In genomic region chr10:86367346-86367745, GRCm38 (mm10) we compare ENCODE assay signal across 23 mouse cellular contexts.
A peak's percentile ranks its signal among the peaks of the same experiment; 100 is the strongest.
DNase-seq lines count a peak whose midpoint lies in the region; ATAC-seq lines count a peak whose summit lies in the region.
"Had no signal": no experiment of that assay in that cellular context is flagged by ENCODE, and none has a peak within 500 bp of the region (broad histone marks: within the 10 kb centered on the region; RNA-seq: fewer than 3 reads in every experiment).

No protein-coding gene starts in this region.

- no peaks in the 10 kb centered on the region for H3K27me3 ChIP-seq in embryonic facial prominence, embryonic 12.5 days
- no peaks in the 10 kb centered on the region for H3K27me3 ChIP-seq in embryonic facial prominence, embryonic 15.5 days
- H3K27me3 ChIP-seq: hindbrain, embryonic 12.5 days; hindbrain, embryonic 15.5 days; Patski had no signal

- no peak for ATAC-seq in embryonic facial prominence, embryonic 12.5 days (ENCODE audit: insufficient number of reproducible peaks, insufficient read depth, low FRiP score, low TSS enrichment)
- ATAC-seq in embryonic facial prominence, embryonic 15.5 days (ENCODE audit: insufficient number of reproducible peaks, low FRiP score, low TSS enrichment, low read depth): no peak
- ATAC-seq: forebrain, embryonic 14.5 days; forebrain, postnatal 0 days; Patski had no signal

- 45% methylated on average over 4 of the region's 4 CpGs for WGBS in embryonic facial prominence, embryonic 12.5 days
- 50% methylated on average over 4 of the region's 4 CpGs for WGBS in embryonic facial prominence, embryonic 15.5 days

- no peaks in the 10 kb centered on the region for H3K36me3 ChIP-seq in embryonic facial prominence, embryonic 12.5 days
- H3K36me3 ChIP-seq in embryonic facial prominence, embryonic 15.5 days: no peaks in the 10 kb centered on the region
- H3K36me3 ChIP-seq: hindbrain, embryonic 12.5 days; hindbrain, embryonic 15.5 days had no signal

- H3K4me1 ChIP-seq in embryonic facial prominence, embryonic 12.5 days: peaks cover 11% of the 10 kb centered on the region; the same call in 1 of the 2 replicates
- peaks cover 14% of the 10 kb centered on the region for H3K4me1 ChIP-seq in embryonic facial prominence, embryonic 15.5 days

- DNase-seq in embryo, embryonic 10.5 days (ENCODE audit: low spot score): peak; percentile 35
- no peak for DNase-seq in embryo, embryonic 10 days (ENCODE audit: low spot score)
- DNase-seq in NIH3T3 (ENCODE audit: low read depth): peak; percentile 44
- no peak for DNase-seq in layer of hippocampus, postnatal 36 days
- DNase-seq in spleen, adult 12 weeks (ENCODE audit: low spot score): no peak
- no peak for DNase-seq in cerebellum, adult 8-10 months
- DNase-seq: adrenal gland, postnatal 10 days; adrenal gland, postnatal 36 days; cerebellum, adult 18-20 months; cerebellum, postnatal 10 days; cerebellum, postnatal 36 days; forebrain, postnatal 0 days; gastrocnemius, adult 2 months; gastrocnemius, postnatal 14 days; heart, adult 11 months; kidney, adult 11 months had no signal

- no peak overlapping the region for H3K4me2 ChIP-seq in embryonic facial prominence, embryonic 12.5 days (replicated peaks)
- no peak overlapping the region for H3K4me2 ChIP-seq in embryonic facial prominence, embryonic 15.5 days (replicated peaks)
- H3K4me2 ChIP-seq: heart, embryonic 11.5 days; hindbrain, embryonic 12.5 days; hindbrain, embryonic 15.5 days had no signal

- H3K27ac ChIP-seq in embryonic facial prominence, embryonic 12.5 days: peak overlapping the region; percentile 47; the same call in 1 of the 2 replicates
- H3K27ac ChIP-seq in embryonic facial prominence, embryonic 15.5 days (replicated peaks): 0 out of 2 replicates have a peak overlapping the region, but pooled peaks have one; percentile 4
- H3K27ac ChIP-seq: gastrocnemius, adult 2 months; hindbrain, embryonic 12.5 days; hindbrain, embryonic 15.5 days had no signal

- no peak overlapping the region for H3K4me3 ChIP-seq in embryonic facial prominence, embryonic 12.5 days
- no peak overlapping the region for H3K4me3 ChIP-seq in embryonic facial prominence, embryonic 15.5 days (replicated peaks)
- H3K4me3 ChIP-seq: gastrocnemius, adult 2 months; hindbrain, embryonic 12.5 days; hindbrain, embryonic 15.5 days had no signal

- no peaks in the 10 kb centered on the region for H3K9me3 ChIP-seq in embryonic facial prominence, embryonic 12.5 days
- H3K9me3 ChIP-seq in embryonic facial prominence, embryonic 15.5 days (replicated peaks): no peaks in the 10 kb centered on the region
- H3K9me3 ChIP-seq: hindbrain, embryonic 12.5 days; hindbrain, embryonic 15.5 days had no signal

- H3K9ac ChIP-seq in embryonic facial prominence, embryonic 12.5 days: no peak overlapping the region
- H3K9ac ChIP-seq in embryonic facial prominence, embryonic 15.5 days: no peak overlapping the region
- H3K9ac ChIP-seq: forebrain, postnatal 0 days; hindbrain, embryonic 12.5 days; hindbrain, embryonic 15.5 days had no signal

Comparison
In these comparisons a context has a peak if more than half of its experiments do, and no peak if none do; other contexts are left out.
1. DNase-seq: peak in embryo, embryonic 10.5 days (single experiment) and NIH3T3 (single experiment); none in embryo, embryonic 10 days (single experiment), layer of hippocampus, postnatal 36 days (0 of 2), spleen, adult 12 weeks (single experiment) and cerebellum, adult 8-10 months (single experiment).